Mouse (Mus musculus) ovary, postnatal 14 days (tissue): ENCODE data around the gene A930017K11Rik.

Source experiments
- DNase-seq: peaks from one replicate; pipeline ENCODE4 v3.0.0; 2022; ENCODE audit warnings: low spot score

The A930017K11Rik gene

DNA sequence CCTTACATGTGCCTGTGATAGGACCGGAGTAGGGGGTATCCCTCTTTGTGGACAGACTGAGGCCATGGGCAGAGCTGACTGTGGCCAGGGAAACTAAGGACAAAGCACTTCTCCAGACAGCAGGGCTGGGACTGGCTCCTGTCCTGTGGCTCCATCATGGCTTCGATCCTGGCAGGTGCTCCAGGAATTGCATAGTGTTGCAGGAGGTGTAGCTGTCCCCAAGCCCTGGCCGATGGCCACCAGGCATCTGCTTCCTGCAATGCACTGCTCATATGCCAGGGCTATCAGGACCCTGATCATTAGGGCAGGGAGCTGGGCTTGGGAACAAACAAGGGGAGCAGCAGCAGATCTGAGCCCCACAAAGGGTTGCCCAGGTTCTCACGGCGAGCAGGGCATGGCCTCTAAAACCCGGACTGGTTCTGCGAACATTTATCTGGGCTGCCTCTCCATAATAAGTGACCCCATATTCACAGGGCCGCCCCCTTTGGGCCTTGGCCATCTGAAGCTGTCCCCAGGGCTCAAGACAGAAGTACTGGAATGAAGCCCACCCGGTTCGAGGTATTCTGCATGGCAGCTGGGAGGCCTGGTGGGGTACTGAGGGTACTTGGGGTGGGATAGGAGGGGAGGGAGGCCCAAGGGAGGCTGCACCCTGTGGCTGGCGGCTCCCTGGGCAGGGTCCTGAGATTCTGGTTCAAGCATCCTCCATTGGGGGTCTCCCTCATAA is 6.6 kb upstream of the A930017K11Rik start:
- no peak for DNase-seq

DNA sequence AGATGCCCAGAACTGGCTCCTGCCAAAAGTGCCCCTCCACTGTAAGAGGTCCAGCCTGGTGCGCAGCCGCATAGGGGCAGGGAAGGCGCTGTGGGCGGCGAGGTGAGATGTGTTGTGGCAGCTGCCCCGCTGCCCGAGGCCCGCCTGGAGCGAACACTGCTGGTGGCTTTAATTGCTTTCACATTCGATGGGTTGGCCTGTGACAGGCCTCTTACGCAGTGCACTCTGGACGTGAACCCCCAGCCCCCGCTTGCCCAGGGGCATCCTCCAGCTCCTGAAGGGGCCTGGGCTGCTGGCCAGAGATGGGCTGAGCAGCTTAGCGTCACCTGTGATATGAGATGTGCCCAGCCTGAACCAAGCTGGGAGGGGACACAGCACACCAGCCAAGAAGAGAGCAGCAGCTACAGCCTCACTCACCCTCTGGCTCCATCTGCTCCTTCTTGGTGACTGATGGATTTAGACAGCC is 5.3 kb upstream of the A930017K11Rik start:
- no peak for DNase-seq

DNA sequence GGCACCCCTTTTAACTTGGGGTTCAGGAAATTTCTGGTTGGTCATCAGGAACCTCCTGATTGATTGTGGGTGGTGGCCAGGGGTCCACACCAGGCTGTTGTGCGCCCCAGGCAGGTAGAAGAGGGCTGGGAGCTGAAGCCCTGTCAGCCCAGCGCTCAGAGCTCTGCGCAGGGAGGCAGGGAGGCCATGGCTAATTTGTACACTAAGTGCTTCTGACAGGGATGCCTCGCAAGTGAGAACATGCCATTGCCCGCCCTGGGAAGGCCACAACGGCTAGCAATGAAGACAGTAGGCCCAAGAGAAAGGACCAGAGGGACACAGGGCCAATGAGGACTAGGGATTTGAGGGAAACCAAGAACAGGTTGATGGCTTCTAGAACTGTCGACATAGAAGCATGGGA is 4.3 kb upstream of the A930017K11Rik start:
- DNase-seq = no peak

DNA sequence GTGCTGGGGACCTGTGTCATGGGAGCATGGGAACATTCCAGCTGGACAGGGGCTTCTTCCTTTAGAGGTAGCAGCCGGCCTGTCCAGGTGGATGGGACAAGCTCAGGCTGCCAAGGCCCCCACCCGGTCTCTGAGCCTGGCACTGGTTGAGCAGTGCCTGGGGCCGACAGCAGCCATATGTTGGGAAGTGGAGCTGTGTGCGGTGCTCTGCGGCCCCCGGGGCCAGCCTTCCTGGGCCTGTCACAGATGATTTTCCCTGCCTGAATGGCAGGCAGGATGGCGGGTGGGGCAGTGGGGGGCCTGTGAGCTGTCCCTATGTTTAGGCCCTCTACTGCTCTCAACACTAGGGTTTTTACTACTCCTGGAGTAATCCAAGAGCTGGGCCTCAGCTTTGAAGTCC is 3.8 kb upstream of the A930017K11Rik start:
- DNase-seq = no peak

DNA sequence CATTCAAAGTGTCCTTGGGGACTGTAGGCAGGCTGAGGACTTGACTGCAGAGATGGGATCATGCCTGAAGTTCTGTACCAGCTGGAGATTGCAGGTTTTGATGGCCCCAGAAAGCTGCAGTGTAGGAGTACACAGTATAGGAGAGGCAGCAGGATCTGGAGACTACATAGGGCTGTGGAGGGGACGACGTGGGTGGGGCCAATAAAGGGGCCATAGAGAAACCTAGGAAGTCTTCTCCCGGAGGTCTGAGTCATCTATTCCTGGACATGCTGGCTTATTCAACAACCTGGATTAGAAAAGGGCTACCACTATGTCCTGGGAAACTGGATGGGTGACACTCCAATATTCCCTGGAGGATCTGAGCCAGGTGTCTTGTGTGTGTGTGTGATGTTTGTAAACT is 3.4 kb upstream of the A930017K11Rik start:
- no peak for DNase-seq

- no peak for DNase-seq
These were observed 2.3 kb upstream of the A930017K11Rik start for GRCm38 (mm10) chr17:25954671-25955070.

GRCm38 (mm10) chr17:25953161-25953560 is 796 bp upstream of the A930017K11Rik start:
- DNase-seq = no peak

GRCm38 (mm10) chr17:25951225-25951802 is 1.1 kb downstream of the A930017K11Rik start:
- no peak for DNase-seq

DNA sequence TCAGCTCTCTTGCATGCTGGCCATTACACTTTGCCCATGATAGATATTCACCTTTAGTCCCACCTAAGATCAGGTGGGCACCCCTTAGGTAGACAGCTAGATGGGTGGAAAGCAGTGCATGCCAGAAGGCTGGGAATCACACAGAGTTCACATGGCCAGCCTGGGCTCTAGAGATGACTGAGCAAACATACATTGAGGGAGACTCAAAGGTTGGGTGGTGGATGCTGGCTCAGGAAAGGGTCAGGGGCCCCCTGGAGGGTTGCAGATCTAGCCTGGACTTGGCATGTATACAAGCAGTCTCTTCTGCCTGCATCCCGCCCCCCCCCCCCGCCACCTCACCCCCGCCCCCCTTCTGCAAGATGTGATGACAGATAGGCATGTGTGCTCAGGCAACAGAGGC is 1.7 kb downstream of the A930017K11Rik start:
- DNase-seq = no peak

GRCm38 (mm10) chr17:25949981-25950380 is 2.4 kb downstream of the A930017K11Rik start:
- no peak for DNase-seq

GRCm38 (mm10) chr17:25948051-25948450 is 4.3 kb downstream of the A930017K11Rik start:
- DNase-seq = no peak

GRCm38 (mm10) chr17:25947576-25947975 is 4.8 kb downstream of the A930017K11Rik start:
- DNase-seq = no peak

DNA sequence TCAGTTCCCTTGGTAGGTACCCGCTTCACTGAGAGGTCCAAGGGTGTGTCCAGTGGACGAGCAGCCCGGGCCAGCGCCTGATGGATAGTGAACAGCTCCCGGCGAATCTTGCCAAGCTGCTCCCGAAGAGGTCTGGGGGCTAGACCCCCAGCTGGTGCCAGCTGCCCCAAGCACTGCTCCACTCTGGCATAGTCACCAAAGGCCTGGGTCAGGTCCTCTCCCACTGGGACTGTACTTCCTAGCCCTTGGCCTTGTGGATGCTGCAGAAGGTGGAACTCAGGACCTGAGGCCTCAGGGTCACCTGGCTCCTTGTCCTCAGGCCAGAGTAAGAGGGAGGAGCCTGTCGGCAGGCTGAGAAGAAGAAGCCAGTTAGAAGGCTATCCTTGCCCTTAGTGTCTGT is 5.5 kb downstream of the A930017K11Rik start:
- DNase-seq = no peak

GRCm38 (mm10) chr17:25946349-25946748 is 6.0 kb downstream of the A930017K11Rik start:
- no peak for DNase-seq

DNA sequence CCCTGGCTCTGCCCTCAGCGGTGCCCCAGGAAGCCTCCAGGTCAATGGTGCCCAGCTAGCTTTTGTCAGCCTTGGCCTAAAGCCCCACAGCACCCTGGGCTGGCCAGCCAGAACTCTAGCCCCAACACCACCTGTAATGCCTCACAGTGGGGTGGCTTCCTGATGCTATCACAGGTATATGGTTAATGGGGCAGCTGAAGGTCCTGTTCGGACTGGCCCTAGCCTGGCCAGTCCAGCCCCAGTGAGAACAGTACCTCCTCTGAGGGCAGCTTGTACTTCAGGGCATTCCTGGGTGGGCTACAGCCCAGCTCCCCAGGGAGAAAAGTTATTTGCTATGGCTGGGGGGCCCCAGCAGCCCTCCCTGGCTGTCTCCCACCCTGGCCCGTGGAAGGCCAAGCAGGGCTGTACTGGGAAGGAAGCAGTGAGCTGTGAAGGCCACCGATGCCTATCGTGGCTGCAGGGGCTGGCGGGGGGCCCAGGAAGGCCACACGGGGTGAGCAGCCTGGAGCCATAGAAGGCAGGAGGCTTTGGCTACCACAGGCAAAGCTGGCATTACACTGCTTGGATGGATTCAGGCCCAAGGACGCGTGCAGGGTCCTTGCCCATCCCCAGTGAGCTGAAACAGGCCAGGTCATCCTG is 6.7 kb downstream of the A930017K11Rik start:
- DNase-seq = no peak

GRCm38 (mm10) chr17:25944366-25945163 is 7.8 kb downstream of the A930017K11Rik start, which contains the start of the genes Pigq and Nhlrc4:
Gene Pigq, minus strand, starts transcription at chr17:25944936.
Gene Nhlrc4, minus strand, starts transcription at chr17:25944961.
- DNase-seq = no peak

GRCm38 (mm10) chr17:25943769-25944168 is 8.6 kb downstream of the A930017K11Rik start:
- no peak for DNase-seq

DNA sequence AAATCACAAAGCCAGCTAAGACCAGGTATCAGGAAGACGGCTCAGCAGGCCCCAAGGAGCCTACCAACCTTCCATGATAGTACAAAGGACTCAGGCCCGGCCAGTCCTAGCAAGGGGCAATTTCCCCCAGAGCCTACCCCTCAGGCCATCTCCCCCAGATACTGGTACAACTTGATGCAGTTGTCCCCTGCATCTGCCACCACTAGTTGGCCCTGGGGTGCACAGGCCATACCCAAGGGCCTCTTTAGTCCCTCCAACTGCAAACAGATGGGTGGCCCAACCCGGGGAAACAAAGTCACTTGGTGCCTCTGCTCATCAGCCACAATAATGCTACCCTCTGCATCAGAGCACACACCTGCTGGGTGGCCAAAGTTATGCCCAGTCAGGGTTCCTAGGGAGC is 9.1 kb downstream of the A930017K11Rik start:
- no peak for DNase-seq

- DNase-seq = no peak
These were observed 9.7 kb downstream of the A930017K11Rik start for GRCm38 (mm10) chr17:25942597-25943151.

- DNase-seq = peak; percentile 75
These were observed 10.7 kb downstream of the A930017K11Rik start for GRCm38 (mm10) chr17:25941511-25942241.

DNA sequence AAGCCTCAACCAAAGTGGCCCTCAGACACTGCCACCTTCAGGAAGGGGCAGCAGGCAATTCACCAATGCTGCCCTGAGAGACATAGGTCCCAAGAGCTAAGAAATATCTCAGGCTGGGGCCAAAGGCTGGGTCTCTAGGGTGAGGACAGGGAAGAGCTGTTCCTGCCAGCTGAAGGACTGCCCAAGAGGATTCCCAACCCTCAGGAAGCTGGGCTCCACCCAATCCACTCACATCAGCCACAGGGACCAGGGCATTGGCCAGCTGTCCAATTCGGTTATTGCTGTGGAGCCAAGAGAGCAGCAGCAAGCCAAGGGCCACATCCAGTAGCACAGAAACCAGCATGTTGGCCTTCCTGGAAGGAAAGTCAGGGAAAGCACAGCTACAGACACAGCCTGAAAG is 17.8 kb downstream of the A930017K11Rik start:
- no peak for DNase-seq
